Mouse (Mus musculus): ENCODE data around the gene Msx1. TPM values are rescaled to one million over a fixed set of nuclear protein-coding genes. Genes with fewer than 3 reads are reported as not detected.
A peak's percentile ranks its signal among the peaks of the same experiment; 100 is the strongest.

Msx1 gene
- polyA plus RNA-seq (2015; fragmentation: Nextera tagmentation; extraction: Ambion mirVana), result 15.5 and 17.2 TPM in 2 replicates

DNA sequence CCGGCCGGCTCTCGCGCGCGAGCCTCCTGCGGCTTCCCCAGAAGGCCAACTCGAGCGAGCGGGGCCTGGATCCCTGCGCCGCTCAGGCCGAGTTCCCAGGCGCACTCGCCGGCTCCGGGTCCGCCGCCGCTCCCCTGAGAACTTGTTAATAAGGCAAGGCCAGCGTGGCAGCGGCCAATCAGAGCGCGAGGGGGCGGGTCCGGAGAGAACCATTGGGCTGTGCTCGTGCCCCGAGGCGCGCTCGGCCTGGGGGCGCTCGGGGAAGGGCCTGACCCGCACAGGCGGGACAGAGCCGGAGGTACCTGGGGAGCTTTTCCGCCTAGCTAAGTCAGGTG is at the start of gene Msx1:
Gene Msx1 (minus strand): TSS at position 123 of the 335 bp plus-strand sequence.
- Histone ChIP-seq H3K27ac (no peak within 1 kb of the TSS), H3K4me3 (peak within 1 kb of the TSS; percentile 36), H3K27me3 (replicated peaks) (peaks cover 74% of the 10 kb centered on the region), H3K9me3 (no peaks in the 10 kb centered on the region), H3K36me3 (replicated peaks) (no peaks in the 10 kb centered on the region), H3K9ac (peak within 1 kb of the TSS; percentile 19; the same call in 1 of the 2 replicates), H3K4me2 (peak within 1 kb of the TSS; percentile 64), H3K4me1 (peaks cover 36% of the 10 kb centered on the region)
- under 1% methylated on average over 37 of the region's 37 CpGs for WGBS
- peak; percentile 70 for ATAC-seq (replicated peaks)

DNA sequence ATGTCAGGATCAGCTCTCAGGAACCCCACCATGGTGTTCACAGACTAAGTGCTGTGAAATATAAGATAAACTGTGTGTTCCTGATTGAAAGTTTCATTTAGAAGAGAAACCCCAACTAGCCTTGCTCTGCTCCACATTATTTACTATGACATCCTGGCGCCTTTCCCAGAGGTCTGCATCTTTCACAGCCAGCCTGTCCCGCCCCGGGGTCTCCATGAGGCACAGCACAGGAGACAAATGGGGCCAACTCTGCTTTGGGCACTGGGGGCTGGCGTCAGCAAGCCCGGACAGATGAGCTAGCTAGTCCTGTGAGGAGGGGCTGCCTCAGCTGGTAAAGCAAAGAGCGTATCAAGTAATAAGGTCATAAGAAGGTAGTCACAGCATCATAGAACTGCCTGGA is 41.1 kb upstream of the Msx1 start:
- no peak overlapping the region for H3K27ac ChIP-seq
- no peak overlapping the region for H3K4me3 ChIP-seq
- no peak overlapping the region for H3K4me2 ChIP-seq
- WGBS, result 79% methylated on average over 6 of the region's 6 CpGs
- peaks cover 3% of the 10 kb centered on the region; the same call in 1 of the 2 replicates for H3K4me1 ChIP-seq
- H3K9me3 ChIP-seq, result no peaks in the 10 kb centered on the region
- H3K36me3 ChIP-seq (replicated peaks), result no peaks in the 10 kb centered on the region
- H3K27me3 ChIP-seq (replicated peaks), result no peaks in the 10 kb centered on the region; the same call in 1 of the 2 replicates
- no peak for ATAC-seq (replicated peaks)
- no peak overlapping the region for H3K9ac ChIP-seq

DNA sequence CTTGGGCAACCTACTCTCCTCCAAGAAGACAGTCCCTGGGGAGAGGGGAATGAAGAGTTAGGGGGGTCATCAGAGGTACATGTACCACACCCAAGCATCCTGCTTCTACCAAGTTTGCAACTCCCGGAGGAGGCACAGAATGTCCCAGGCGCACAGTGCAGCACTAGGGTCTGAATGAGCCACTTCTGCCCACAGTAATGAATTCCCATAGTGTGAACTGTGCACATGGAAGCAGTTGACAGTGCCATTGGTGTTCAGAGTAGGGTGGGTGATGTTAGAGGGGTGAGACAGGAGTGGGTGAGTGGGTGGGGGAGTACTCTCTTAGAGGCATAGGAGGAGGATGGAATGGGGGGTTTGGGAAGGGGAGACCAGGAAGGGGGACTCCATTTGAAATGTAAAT is 39.9 kb upstream of the Msx1 start:
- Histone ChIP-seq H3K4me2 (no peak overlapping the region), H3K27me3 (replicated peaks) (no peaks in the 10 kb centered on the region), H3K27ac (no peak overlapping the region), H3K36me3 (replicated peaks) (no peaks in the 10 kb centered on the region), H3K9ac (no peak overlapping the region), H3K9me3 (no peaks in the 10 kb centered on the region), H3K4me1 (peaks cover 9% of the 10 kb centered on the region; the same call in 1 of the 2 replicates), H3K4me3 (no peak overlapping the region)
- 90% methylated on average over 2 of the region's 2 CpGs for WGBS
- ATAC-seq (replicated peaks), result no peak

DNA sequence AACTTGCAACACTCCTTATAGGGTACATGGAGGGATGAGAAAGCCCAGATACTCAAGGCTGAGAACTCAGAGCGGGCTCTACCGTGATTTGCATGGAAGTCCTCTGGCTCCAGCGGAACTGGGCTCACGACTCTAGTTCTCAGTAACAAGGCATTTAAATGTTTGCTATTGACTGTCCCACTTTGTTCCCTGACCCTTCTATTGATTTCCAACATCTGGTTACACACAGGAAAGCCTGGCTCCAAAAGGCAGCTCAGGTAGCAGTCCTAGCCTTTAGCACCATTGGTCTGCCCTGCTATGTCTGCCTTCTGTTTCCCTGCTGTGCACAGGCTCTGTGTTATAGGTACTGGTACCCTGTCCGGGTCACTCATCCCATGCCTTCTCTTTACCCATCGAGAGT is 36.5 kb upstream of the Msx1 start:
- Histone ChIP-seq H3K4me1 (peaks cover 12% of the 10 kb centered on the region; the same call in 1 of the 2 replicates), H3K4me2 (no peak overlapping the region), H3K9ac (no peak overlapping the region), H3K27me3 (replicated peaks) (no peaks in the 10 kb centered on the region), H3K9me3 (no peaks in the 10 kb centered on the region), H3K27ac (no peak overlapping the region), H3K4me3 (no peak overlapping the region), H3K36me3 (replicated peaks) (no peaks in the 10 kb centered on the region)
- ATAC-seq (replicated peaks), result no peak
- WGBS, result 85% methylated on average over 6 of the region's 6 CpGs

DNA sequence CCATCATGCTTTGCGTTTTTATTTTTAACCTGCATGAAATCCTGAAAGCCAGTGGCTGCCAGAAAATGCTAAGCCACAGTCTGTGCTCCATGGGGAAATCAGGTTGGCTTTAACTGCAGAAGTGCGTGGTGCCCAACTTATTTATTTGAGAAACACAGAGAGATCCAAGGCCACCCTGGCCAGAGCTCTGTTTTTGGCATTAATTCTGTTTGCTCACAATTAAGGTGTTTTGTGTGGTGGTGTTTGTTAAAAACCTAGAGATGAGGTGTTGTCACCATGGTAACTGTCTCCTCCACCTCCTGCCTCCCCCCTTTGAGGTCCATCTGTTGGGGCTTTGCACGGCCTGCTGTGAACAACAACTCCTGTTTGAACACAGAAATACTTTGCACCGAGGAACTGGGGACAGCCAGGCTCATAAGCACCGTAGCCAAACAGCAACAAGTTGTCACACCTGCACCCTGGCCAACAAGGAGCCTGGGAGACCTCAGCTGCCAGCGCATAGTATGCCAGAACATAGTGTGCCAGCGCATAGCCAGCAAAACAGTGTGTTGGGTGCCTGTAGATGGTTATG is 35.9 kb upstream of the Msx1 start:
- 36% methylated on average over 7 of the region's 7 CpGs for WGBS
- peak; percentile 62 for ATAC-seq (replicated peaks)
- no peak overlapping the region for H3K27ac ChIP-seq

DNA sequence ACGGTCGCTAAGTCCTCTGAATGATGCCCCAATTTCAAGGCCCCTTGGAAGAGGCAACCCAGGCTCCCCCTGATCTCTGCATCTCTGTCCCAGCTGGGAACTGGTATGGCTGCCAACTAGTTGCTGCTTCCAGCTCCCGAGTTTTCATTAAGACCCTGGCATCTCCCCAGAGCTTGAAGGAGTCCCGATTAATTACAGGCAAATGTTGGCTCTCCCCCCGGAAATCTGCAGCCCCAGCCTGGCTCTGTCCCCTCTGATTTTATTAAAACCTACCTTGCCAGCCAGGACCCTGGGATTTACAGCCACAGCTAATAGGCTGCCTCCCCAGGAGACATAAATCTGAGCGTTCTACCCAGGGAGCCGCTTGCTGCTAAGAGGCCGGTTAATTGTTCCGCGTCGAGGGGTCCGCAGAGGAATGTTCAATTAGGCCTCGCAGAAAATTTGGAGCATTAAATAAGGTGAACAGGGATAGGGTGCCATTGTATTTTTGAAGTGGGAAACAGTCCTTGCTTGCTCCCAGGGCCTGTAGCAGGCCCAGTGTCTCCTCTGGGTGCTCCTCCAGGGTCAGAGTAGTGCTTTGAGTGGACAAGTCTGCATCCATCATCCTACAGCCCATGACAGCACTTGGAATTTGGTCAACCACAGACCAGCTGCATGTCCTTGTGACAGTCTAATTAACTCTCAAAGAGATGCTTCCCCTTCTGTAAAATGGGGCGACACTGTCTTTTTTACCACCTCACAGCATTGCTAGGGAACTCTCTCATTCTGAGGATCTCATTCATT is 33.6 kb upstream of the Msx1 start:
- ATAC-seq (replicated peaks), result 0 out of 2 replicates have a peak, but pooled peaks have one; percentile 21
- Histone ChIP-seq H3K36me3 (replicated peaks) (no peaks in the 10 kb centered on the region), H3K4me1 (peaks cover 12% of the 10 kb centered on the region; the same call in 1 of the 2 replicates), H3K9ac (no peak overlapping the region), H3K4me3 (no peak overlapping the region), H3K4me2 (no peak overlapping the region), H3K27me3 (replicated peaks) (no peaks in the 10 kb centered on the region), H3K27ac (no peak overlapping the region), H3K9me3 (no peaks in the 10 kb centered on the region)
- 28% methylated on average over 14 of the region's 14 CpGs for WGBS

More for the DNA sequence above, 35.9 kb upstream of the Msx1 start:
- H3K9ac ChIP-seq, result no peak overlapping the region
- no peaks in the 10 kb centered on the region for H3K9me3 ChIP-seq
- no peaks in the 10 kb centered on the region for H3K27me3 ChIP-seq (replicated peaks)
- peaks cover 12% of the 10 kb centered on the region; the same call in 1 of the 2 replicates for H3K4me1 ChIP-seq
- no peak overlapping the region for H3K4me2 ChIP-seq
- no peaks in the 10 kb centered on the region for H3K36me3 ChIP-seq (replicated peaks)
- H3K4me3 ChIP-seq, result no peak overlapping the region

DNA sequence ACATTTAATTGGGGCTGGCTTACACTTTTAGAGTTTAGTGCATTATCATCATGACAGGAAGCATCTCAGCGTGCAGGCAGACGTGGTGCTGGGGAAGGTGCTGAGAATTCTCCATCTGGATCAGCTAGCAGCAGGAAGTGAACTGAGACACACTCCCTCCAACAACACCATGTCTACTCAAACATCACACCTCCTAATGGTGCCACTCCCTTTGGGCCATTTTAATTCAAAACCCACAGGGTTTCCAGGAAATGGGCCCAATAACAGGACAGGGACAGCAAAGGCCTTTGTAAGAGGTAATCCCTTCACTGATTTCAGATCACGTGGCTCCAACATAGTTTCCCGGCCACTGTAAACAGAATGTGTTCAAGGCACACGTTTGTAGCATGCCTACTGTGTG is 31.7 kb upstream of the Msx1 start:
- no peak overlapping the region for H3K27ac ChIP-seq
- no peaks in the 10 kb centered on the region for H3K27me3 ChIP-seq (replicated peaks)
- H3K9me3 ChIP-seq, result no peaks in the 10 kb centered on the region
- H3K4me3 ChIP-seq, result no peak overlapping the region
- 62% methylated on average over 5 of the region's 5 CpGs for WGBS
- ATAC-seq (replicated peaks), result no peak
- H3K4me1 ChIP-seq, result peaks cover 15% of the 10 kb centered on the region
- no peak overlapping the region for H3K4me2 ChIP-seq
- no peak overlapping the region for H3K9ac ChIP-seq
- no peaks in the 10 kb centered on the region for H3K36me3 ChIP-seq (replicated peaks)

DNA sequence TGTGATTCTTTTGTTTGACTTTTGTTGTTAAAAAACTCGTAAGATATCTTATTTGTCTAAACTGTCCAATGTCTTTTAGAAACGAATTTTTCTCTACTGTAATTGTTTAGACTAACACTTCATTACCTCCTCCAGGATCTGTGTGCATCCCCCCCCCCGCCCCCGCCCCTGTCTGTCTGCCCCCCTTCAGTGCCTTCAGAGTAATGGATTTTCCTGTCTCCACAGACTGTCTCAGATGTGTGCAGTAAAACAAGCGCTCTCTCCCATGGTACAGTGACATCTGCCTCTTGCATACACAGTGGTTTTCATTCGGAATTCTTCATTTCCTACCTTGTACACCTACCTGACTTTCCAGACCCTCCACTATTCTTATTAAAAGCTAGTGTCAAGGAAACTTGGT is 29.9 kb upstream of the Msx1 start:
- Histone ChIP-seq H3K9ac (no peak overlapping the region), H3K4me3 (no peak overlapping the region), H3K9me3 (no peaks in the 10 kb centered on the region), H3K27ac (no peak overlapping the region), H3K27me3 (replicated peaks) (no peaks in the 10 kb centered on the region), H3K4me2 (no peak overlapping the region), H3K4me1 (peaks cover 5% of the 10 kb centered on the region; the same call in 1 of the 2 replicates), H3K36me3 (replicated peaks) (no peaks in the 10 kb centered on the region)
- 83% methylated on average over 6 of the region's 6 CpGs for WGBS
- ATAC-seq (replicated peaks), result no peak

DNA sequence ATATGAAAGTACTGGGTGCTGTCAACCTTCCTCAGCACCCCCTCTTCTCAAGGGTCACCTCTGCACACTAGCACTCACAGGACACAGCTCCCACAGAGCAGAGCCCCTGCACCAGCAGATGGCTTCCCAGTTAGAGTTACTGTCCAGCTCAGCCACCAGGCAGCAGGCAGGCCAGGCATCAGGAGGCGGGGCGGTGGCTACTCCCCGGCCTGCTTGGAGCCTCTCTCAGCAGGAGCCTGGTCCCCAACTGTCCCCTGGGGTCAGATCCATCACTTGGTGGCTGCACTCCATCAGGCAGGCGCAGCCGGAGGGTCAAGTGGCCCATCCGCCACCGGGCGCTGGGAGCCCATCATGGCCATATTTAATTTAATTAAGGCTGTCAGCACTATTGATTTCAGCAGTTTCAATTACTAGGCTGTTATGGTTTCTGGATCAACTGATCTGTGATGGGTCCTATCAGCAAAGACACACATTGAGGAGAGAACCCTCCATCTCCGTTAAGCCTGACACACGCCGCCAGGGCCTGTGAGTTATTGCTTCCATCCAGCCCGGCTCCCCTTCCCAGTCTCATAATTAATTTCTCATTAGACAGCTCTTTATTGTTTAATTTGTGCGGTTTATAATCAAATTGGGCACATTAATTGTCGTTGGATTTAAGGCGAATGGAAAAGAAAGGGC is 27.1 kb upstream of the Msx1 start:
- no peaks in the 10 kb centered on the region for H3K27me3 ChIP-seq (replicated peaks)
- no peak overlapping the region for H3K4me2 ChIP-seq
- WGBS, result 50% methylated on average over 15 of the region's 15 CpGs
- H3K4me1 ChIP-seq, result peaks cover 6% of the 10 kb centered on the region; the same call in 1 of the 2 replicates
- H3K36me3 ChIP-seq (replicated peaks), result no peaks in the 10 kb centered on the region
- H3K27ac ChIP-seq, result no peak overlapping the region
- H3K9ac ChIP-seq, result no peak overlapping the region
- no peaks in the 10 kb centered on the region for H3K9me3 ChIP-seq
- H3K4me3 ChIP-seq, result no peak overlapping the region
- ATAC-seq (replicated peaks), result peak; percentile 39; the same call in 1 of the 2 replicates

DNA sequence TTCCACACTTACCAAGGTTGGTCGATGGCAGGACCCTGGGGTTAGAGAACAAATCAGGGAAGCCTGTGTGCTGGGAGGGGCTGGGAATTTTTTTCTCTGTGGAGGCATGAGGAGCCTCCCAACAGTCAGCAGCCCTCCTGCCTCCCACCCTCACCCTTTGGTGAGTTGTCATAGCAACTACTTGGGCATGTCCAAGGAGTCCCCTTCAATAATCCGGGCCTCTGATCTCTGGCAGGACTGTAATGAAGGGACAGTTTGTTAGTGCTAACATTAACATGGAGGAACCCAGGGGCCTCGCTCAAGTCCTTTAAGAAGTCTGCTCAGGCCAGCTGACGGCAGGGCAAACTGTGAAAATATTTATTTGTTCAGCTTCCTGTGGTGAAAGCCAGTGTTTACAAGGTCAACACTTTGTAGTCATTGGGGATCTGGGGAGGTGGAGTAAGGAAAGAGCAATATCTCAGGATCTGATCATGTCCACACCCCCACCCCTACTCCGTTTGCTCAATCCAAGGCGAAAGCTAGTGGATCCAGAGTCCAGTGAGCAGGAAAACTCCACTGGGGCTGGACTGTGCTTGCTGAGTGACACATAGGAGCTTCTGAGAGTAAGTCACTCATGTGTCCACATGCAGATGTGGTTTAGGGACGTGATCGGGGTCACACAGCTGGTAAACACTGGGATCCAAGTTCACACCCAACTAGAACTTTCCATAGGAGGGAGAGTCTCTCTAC is 24.8 kb upstream of the Msx1 start:
- Histone ChIP-seq H3K4me3 (no peak overlapping the region), H3K4me2 (no peak overlapping the region), H3K9me3 (no peaks in the 10 kb centered on the region), H3K27ac (no peak overlapping the region), H3K27me3 (replicated peaks) (no peaks in the 10 kb centered on the region; the same call in 1 of the 2 replicates), H3K36me3 (replicated peaks) (no peaks in the 10 kb centered on the region), H3K4me1 (peaks cover 6% of the 10 kb centered on the region; the same call in 1 of the 2 replicates), H3K9ac (no peak overlapping the region)
- WGBS, result 33% methylated on average over 8 of the region's 8 CpGs
- ATAC-seq (replicated peaks), result no peak

DNA sequence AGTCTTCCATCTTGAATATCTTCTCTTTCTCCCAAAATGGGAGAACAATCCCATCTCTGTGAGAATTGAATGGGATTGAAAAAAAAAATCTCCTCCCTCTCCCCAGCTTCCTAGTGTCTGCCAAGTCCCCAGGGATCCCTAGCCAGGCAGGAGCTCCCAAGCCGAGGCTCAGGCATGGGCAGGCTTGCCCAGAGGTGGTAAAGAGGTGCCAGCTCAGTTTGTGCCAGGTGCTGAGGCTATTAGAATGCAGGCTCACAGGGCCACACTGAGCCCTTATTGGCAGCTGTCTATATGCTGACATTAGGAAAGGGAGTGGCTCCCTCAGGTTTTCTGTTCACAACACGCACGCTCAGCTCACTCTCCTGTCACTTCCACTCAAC is 11.9 kb upstream of the Msx1 start:
- H3K4me3 ChIP-seq, result no peak overlapping the region
- H3K36me3 ChIP-seq (replicated peaks), result no peaks in the 10 kb centered on the region
- H3K9me3 ChIP-seq, result no peaks in the 10 kb centered on the region
- H3K9ac ChIP-seq, result no peak overlapping the region
- 34% methylated on average over 3 of the region's 3 CpGs for WGBS
- H3K4me1 ChIP-seq, result peaks cover 10% of the 10 kb centered on the region
- 0 out of 2 replicates have a peak, but pooled peaks have one; percentile 24 for ATAC-seq (replicated peaks)
- H3K27ac ChIP-seq, result no peak overlapping the region
- no peak overlapping the region for H3K4me2 ChIP-seq
- H3K27me3 ChIP-seq (replicated peaks), result peaks cover 91% of the 10 kb centered on the region

All from midbrain, embryonic 15.5 days (tissue).